Mouse (Mus musculus): ENCODE measurements around the gene Dnajb5. TPM values are rescaled to one million over a fixed set of nuclear protein-coding genes. Genes with fewer than 3 reads are reported as not detected.
"Not testable (repeated sequence)": the region's sequence is repeated elsewhere in the genome, so short reads cannot be mapped to it uniquely, and the experiment has no call there.

Dnajb5 gene
- total and polyA plus RNA-seq, 2 experiments from 2014 or later = 33.4 to 88.0 TPM

GRCm38 (mm10) chr4:42961592-42961991, 12.0 kb downstream of the Dnajb5 start:
- Histone ChIP-seq H3K4me3 (ENCODE audit: low read length) (no peak overlapping the region), H3K27me3 (ENCODE audit: insufficient read depth, low read length) (no peaks in the 10 kb centered on the region), H3K27ac (no peak overlapping the region), H3K36me3 (ENCODE audit: insufficient read depth, low read length) (peaks cover 16% of the 10 kb centered on the region), H3K4me2 (ENCODE audit: low read depth, low read length) (no peak overlapping the region), H3K4me1 (ENCODE audit: insufficient read depth, low read length) (peaks cover 3% of the 10 kb centered on the region; the same call in 1 of the 2 replicates), H3K9ac (replicated peaks; ENCODE audit: low read length) (no peak overlapping the region), H3K9me3 (ENCODE audit: low read length) (no peaks in the 10 kb centered on the region)
- DNase-seq (ENCODE audit: low spot score) (peak; percentile 75), ATAC-seq (no peak)
- 27% methylated on average over 4 of the region's 4 CpGs for WGBS
- peak; percentile 75 for TF ChIP-seq CTCF (IDR thresholded peaks at IDR 0.05; ENCODE audit: low read depth)

DNA sequence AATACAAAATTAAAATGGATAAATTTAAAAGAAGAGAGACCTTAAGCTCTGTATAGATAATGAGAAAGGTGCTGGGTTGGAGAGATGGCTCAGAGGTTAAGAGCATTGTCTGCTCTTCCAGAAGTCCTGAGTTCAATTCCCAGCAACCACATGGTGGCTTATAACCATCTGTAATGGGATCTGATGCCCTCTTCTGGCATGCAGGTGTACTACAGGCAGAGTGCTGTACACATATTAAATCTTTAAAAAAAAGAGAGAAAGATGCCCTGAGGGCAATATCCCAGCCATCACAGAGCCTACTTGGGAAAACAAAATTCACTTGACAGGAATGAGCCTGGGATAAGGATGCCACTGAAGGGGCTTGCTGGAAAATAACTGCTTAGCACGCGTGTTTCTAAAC, 13.9 kb downstream of the Dnajb5 start:
- ATAC-seq = no peak
- Histone ChIP-seq H3K9me3 (ENCODE audit: low read length) (no peaks in the 10 kb centered on the region), H3K27me3 (ENCODE audit: insufficient read depth, low read length) (no peaks in the 10 kb centered on the region), H3K9ac (replicated peaks; ENCODE audit: low read length) (no peak overlapping the region), H3K36me3 (ENCODE audit: insufficient read depth, low read length) (no peaks in the 10 kb centered on the region), H3K4me2 (ENCODE audit: low read depth, low read length) (no peak overlapping the region), H3K4me3 (ENCODE audit: low read length) (no peak overlapping the region), H3K4me1 (ENCODE audit: insufficient read depth, low read length) (peaks cover 3% of the 10 kb centered on the region; the same call in 1 of the 2 replicates), H3K27ac (no peak overlapping the region)
- peak; percentile 43 for TF ChIP-seq CTCF (IDR thresholded peaks at IDR 0.05; ENCODE audit: low read depth)
- WGBS = 95% methylated on average over 2 of the region's 2 CpGs
- no peak for DNase-seq (ENCODE audit: low spot score)

DNA sequence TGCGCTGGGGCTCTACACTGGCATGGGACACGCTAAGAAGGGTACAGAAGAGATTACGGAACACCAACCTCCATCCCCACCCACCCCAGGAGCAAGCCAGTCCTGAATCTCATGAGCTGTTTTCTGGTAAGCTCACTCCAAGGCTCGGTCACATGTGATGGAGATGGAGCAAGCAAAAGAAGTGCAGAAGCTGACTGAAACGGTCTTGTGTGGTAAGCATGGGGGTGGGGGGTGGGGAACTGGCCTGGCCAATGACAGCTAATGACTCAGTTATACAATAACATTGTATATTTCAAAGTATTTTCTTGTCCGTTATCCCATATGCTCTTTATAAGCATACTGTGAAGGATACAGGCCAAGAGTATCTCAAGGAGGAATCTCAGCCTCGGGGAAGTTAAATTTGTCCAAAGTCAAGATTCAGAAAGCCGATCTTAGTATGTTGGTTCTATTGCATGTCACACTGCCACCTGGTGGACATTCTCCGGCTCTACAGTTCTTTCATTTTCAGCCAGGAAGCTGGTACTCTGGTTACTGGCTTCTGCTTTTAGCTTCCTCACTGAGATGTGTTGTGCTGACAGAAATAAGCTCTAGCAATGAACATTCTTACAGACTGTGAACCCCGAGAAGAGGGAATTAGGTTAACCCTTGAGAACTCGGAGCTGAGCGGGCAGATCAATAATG, 15.6 kb downstream of the Dnajb5 start:
- H3K4me2 ChIP-seq (ENCODE audit: low read depth, low read length) = peak overlapping the region; percentile 37; the same call in 1 of the 2 replicates
- H3K27ac ChIP-seq = no peak overlapping the region
- 17% methylated on average over 12 of the region's 12 CpGs for WGBS
- ATAC-seq (peak; percentile 62), DNase-seq (ENCODE audit: low spot score) (peak; percentile 88)
- H3K36me3 ChIP-seq (ENCODE audit: insufficient read depth, low read length) = no peaks in the 10 kb centered on the region
- peak; percentile 91 for TF ChIP-seq CTCF (IDR thresholded peaks at IDR 0.05; ENCODE audit: low read depth)
- no peak overlapping the region for H3K4me3 ChIP-seq (ENCODE audit: low read length)
- peaks cover 3% of the 10 kb centered on the region; the same call in 1 of the 2 replicates for H3K4me1 ChIP-seq (ENCODE audit: insufficient read depth, low read length)
- H3K27me3 ChIP-seq (ENCODE audit: insufficient read depth, low read length) = no peaks in the 10 kb centered on the region
- no peak overlapping the region for H3K9ac ChIP-seq (replicated peaks; ENCODE audit: low read length)
- H3K9me3 ChIP-seq (ENCODE audit: low read length) = no peaks in the 10 kb centered on the region

- no peak within 1 kb of the TSS for H3K27ac ChIP-seq
- no peak within 1 kb of the TSS for H3K4me3 ChIP-seq (ENCODE audit: low read length)
- WGBS = 84% methylated on average over 4 of the region's 4 CpGs
- TF ChIP-seq CTCF (IDR thresholded peaks at IDR 0.05; ENCODE audit: low read depth) = no peak
- no peaks in the 10 kb centered on the region for H3K27me3 ChIP-seq (ENCODE audit: insufficient read depth, low read length)
- H3K9me3 ChIP-seq (ENCODE audit: low read length) = no peaks in the 10 kb centered on the region
- ATAC-seq (no peak), DNase-seq (ENCODE audit: low spot score) (no peak)
- peaks cover 3% of the 10 kb centered on the region; the same call in 1 of the 2 replicates for H3K4me1 ChIP-seq (ENCODE audit: insufficient read depth, low read length)
- H3K36me3 ChIP-seq (ENCODE audit: insufficient read depth, low read length) = no peaks in the 10 kb centered on the region
- H3K4me2 ChIP-seq (ENCODE audit: low read depth, low read length) = no peak within 1 kb of the TSS
- H3K9ac ChIP-seq (replicated peaks; ENCODE audit: low read length) = no peak within 1 kb of the TSS
Observed at GRCm38 (mm10) chr4:42969304-42969703, 19.7 kb downstream of the Dnajb5 start, which contains the start of gene 1700022I11Rik. Gene 1700022I11Rik, plus strand, starts transcription at chr4:42969604.

- 72% methylated on average over 4 of the region's 4 CpGs for WGBS
- Histone ChIP-seq H3K27me3 (ENCODE audit: insufficient read depth, low read length) (no peaks in the 10 kb centered on the region), H3K9ac (replicated peaks; ENCODE audit: low read length) (no peak overlapping the region), H3K9me3 (ENCODE audit: low read length) (no peaks in the 10 kb centered on the region), H3K4me3 (ENCODE audit: low read length) (no peak overlapping the region), H3K36me3 (ENCODE audit: insufficient read depth, low read length) (no peaks in the 10 kb centered on the region), H3K27ac (no peak overlapping the region), H3K4me2 (ENCODE audit: low read depth, low read length) (no peak overlapping the region), H3K4me1 (ENCODE audit: insufficient read depth, low read length) (no peaks in the 10 kb centered on the region)
- ATAC-seq (no peak), DNase-seq (ENCODE audit: low spot score) (no peak)
- no peak for TF ChIP-seq CTCF (IDR thresholded peaks at IDR 0.05; ENCODE audit: low read depth)
Observed at GRCm38 (mm10) chr4:42972952-42973351, 23.3 kb downstream of the Dnajb5 start.

DNA sequence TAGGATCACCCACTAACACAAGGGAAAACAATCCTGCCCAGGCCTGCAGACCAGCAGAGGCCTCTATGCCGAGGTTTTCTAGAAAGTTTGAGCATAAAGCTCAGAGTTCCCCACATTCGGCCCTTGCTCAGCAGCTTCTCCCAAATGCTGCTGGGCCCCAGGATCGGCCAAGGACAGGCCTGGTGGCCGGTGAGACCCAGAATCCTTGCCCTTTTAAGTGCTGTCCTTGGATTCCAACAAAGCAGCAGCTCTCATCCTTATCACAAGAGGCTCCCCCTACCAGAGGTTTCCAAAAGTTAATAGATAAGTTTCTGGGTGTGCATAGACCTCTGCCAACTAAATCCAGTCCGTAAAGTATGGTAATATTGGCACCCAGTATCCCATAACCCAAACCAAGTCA, 24.3 kb downstream of the Dnajb5 start:
- no peaks in the 10 kb centered on the region for H3K27me3 ChIP-seq (ENCODE audit: insufficient read depth, low read length)
- TF ChIP-seq CTCF (IDR thresholded peaks at IDR 0.05; ENCODE audit: low read depth) = no peak
- ATAC-seq (no peak), DNase-seq (ENCODE audit: low spot score) (no peak)
- H3K9me3 ChIP-seq (ENCODE audit: low read length) = no peaks in the 10 kb centered on the region
- 0 out of 2 replicates have a peak, but pooled peaks cover 4% of the 10 kb centered on the region for H3K36me3 ChIP-seq (ENCODE audit: insufficient read depth, low read length)
- no peak overlapping the region for H3K9ac ChIP-seq (replicated peaks; ENCODE audit: low read length)
- H3K4me3 ChIP-seq (ENCODE audit: low read length) = no peak overlapping the region
- no peaks in the 10 kb centered on the region for H3K4me1 ChIP-seq (ENCODE audit: insufficient read depth, low read length)
- 82% methylated on average over 5 of the region's 5 CpGs for WGBS
- no peak overlapping the region for H3K4me2 ChIP-seq (ENCODE audit: low read depth, low read length)
- no peak overlapping the region for H3K27ac ChIP-seq

DNA sequence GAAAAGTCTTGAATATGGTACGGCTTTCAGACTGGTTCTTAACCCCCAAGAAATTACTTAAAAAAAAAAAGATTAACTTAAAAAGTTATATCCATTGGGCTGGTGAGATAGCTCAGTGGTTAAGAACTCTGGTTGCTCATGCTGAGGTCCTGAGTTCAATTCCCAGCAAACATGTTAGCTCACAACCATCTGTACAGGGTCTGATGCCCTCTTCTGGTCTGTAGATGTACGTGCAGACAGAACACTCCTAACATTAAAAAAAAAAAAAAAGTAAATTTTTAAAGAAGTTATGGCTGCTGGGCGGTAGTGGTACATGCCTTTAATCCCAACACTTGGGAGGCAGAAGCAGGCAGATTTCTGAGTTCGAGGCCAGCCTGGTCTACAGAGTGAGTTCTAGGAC, 28.4 kb downstream of the Dnajb5 start:
- Histone ChIP-seq H3K4me2 (ENCODE audit: low read depth, low read length) (no peak overlapping the region), H3K27me3 (ENCODE audit: insufficient read depth, low read length) (no peaks in the 10 kb centered on the region), H3K4me3 (ENCODE audit: low read length) (no peak overlapping the region), H3K36me3 (ENCODE audit: insufficient read depth, low read length) (peaks cover 22% of the 10 kb centered on the region; the same call in 1 of the 2 replicates), H3K4me1 (ENCODE audit: insufficient read depth, low read length) (no peaks in the 10 kb centered on the region), H3K9ac (replicated peaks; ENCODE audit: low read length) (no peak overlapping the region), H3K27ac (no peak overlapping the region), H3K9me3 (ENCODE audit: low read length) (no peaks in the 10 kb centered on the region)
- TF ChIP-seq CTCF (IDR thresholded peaks at IDR 0.05; ENCODE audit: low read depth) = peak; percentile 36
- no peak for ATAC-seq
- 91% methylated on average over 4 of the region's 4 CpGs for WGBS
- no peak for DNase-seq (ENCODE audit: low spot score)

DNA sequence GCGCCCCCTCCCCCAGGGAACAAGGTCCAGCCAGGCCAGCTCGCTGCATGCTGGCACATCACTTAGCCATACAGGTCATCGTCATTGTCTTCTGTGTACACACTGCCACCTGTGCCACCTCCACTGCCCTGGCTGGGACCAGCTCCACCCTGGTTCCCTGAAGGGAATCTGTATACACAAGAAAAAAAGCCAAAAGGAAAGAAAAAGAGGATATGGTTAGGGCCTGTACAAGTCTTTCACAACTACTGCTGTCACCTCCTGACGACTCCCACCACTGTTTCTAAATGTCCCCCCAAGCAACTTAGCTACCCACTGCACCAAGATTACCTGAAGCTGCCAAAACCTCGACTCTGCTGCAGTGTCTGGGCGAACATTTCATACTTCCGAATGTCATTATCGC, 30.9 kb downstream of the Dnajb5 start:
- not testable (repeated sequence) for H3K4me3 ChIP-seq (ENCODE audit: low read length); H3K9ac ChIP-seq (replicated peaks; ENCODE audit: low read length); DNase-seq (ENCODE audit: low spot score); H3K27me3 ChIP-seq (ENCODE audit: insufficient read depth, low read length); ATAC-seq; H3K9me3 ChIP-seq (ENCODE audit: low read length); H3K4me2 ChIP-seq (ENCODE audit: low read depth, low read length); H3K27ac ChIP-seq; H3K4me1 ChIP-seq (ENCODE audit: insufficient read depth, low read length)
- 89% methylated on average over 7 of the region's 8 CpGs for WGBS
- peaks cover 43% of the 10 kb centered on the region; the same call in 1 of the 2 replicates for H3K36me3 ChIP-seq (ENCODE audit: insufficient read depth, low read length)
